Mouse (Mus musculus) brown adipose tissue, adult 24 weeks (tissue): ENCODE results near the gene Ctnnbl1. TPM values are rescaled to one million over a fixed set of nuclear protein-coding genes. Genes with fewer than 3 reads are reported as not detected.

Experiments used
- H3K27ac ChIP-seq: fragments of 200-500 bp; replicated peaks from 2 replicates; pipeline ENCODE4 v1.5.1; 2012; ENCODE audit warnings: low read depth, mild to moderate bottlenecking, low read length
- H3K4me1 ChIP-seq: fragments of 200-500 bp; 2 replicates; pipeline ENCODE4 v1.6.1; 2012; ENCODE audit warnings: low read length, mixed read lengths; ENCODE audit not compliant: control insufficient read depth, insufficient read depth, insufficient read length
- H3K4me3 ChIP-seq: fragments of 200-500 bp; 2 replicates; pipeline ENCODE4 v1.5.1; 2012; ENCODE audit warnings: low read depth, mild to moderate bottlenecking, low read length, moderate library complexity; ENCODE audit not compliant: insufficient read depth
- polyA plus RNA-seq: library from polyadenylated mRNA; stranded (reverse); fragments of >200 nt; gene quantifications from 2 replicates; pipeline ENCODE4 v1.2.4, GENCODE M21; 2012; ENCODE audit not compliant: missing spikeins, insufficient read depth, insufficient read length

Ctnnbl1 gene
- polyA plus RNA-seq, 1 experiment, result 14.8 TPM

- H3K27ac ChIP-seq, result no peak overlapping the region
- peaks cover 32% of the 10 kb centered on the region for H3K4me1 ChIP-seq
- no peak overlapping the region for H3K4me3 ChIP-seq
These were observed 29.4 kb downstream of the Ctnnbl1 start for GRCm38 (mm10) chr2:157766591-157766990.

DNA sequence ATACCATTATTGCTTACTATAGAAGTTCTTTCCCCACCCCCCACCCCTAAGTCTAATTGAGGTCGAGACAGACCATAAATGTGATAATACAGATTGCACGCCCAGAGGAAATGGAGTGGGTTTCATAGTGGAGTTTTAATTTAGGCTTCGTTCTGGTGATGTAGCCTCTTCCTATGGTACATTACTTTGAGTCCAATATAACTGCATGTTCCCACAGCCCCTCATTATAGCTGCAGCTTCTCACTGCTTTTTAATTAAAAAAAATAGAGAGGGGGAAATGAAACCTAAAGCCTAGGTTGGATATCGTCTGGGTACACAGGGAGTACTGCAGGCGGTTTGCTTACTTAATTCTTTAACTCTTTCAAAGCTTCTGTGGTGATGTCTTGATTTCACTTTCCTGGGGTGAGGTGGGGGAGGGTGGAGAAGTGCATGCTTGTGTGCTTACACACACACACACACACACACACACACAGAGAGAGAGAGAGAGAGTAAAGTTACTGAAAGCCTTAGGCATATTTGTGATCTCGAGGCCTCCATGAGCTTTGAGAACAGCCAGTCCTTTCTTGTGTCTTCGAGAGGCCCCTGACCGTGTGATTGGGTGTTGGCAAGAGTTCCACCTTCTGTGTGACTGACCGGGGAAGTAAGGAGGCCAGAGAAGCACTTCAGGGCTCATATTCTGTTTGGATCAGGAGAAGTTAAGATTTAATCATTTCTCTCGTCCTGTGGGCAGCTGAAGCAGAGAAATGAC lies 31.7 kb downstream of the Ctnnbl1 start:
- peaks cover 24% of the 10 kb centered on the region for H3K4me1 ChIP-seq
- no peak overlapping the region for H3K27ac ChIP-seq
- H3K4me3 ChIP-seq, result no peak overlapping the region

GRCm38 (mm10) chr2:157770761-157771160 lies 33.6 kb downstream of the Ctnnbl1 start:
- Histone ChIP-seq H3K4me1 (peaks cover 16% of the 10 kb centered on the region; the same call in 1 of the 2 replicates), H3K4me3 (no peak overlapping the region), H3K27ac (no peak overlapping the region)

- Histone ChIP-seq H3K4me3 (no peak overlapping the region), H3K4me1 (peaks cover 16% of the 10 kb centered on the region; the same call in 1 of the 2 replicates), H3K27ac (no peak overlapping the region)
These were observed 36.5 kb downstream of the Ctnnbl1 start for GRCm38 (mm10) chr2:157773661-157774060.

DNA sequence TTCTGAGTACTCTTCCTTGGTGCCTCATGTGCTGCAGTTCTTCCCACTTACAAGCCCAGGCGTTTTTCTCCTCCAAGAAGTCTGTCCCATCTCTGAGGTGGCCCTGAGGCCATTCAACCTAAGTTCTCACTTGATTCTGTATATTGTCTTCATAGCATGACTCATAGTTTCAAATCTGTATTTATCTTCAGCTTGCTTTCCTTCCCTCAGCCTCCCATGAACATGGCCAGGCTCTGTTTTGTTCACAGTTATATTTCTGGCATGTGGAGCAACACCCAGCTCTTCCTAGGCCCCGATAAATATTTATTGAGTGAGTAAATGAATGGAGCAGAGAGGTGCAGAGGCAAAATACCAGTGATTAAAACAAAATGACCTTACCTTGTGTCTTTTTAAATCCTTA lies 38.8 kb downstream of the Ctnnbl1 start:
- peaks cover 2% of the 10 kb centered on the region; the same call in 1 of the 2 replicates for H3K4me1 ChIP-seq
- H3K4me3 ChIP-seq, result no peak overlapping the region
- no peak overlapping the region for H3K27ac ChIP-seq

- no peak overlapping the region for H3K4me3 ChIP-seq
- peaks cover 3% of the 10 kb centered on the region for H3K4me1 ChIP-seq
- H3K27ac ChIP-seq, result no peak overlapping the region
These were observed 43.8 kb downstream of the Ctnnbl1 start for GRCm38 (mm10) chr2:157780956-157781355.

GRCm38 (mm10) chr2:157783152-157783551 lies 46.0 kb downstream of the Ctnnbl1 start:
- Histone ChIP-seq H3K4me3 (no peak overlapping the region), H3K27ac (no peak overlapping the region), H3K4me1 (peaks cover 6% of the 10 kb centered on the region)

GRCm38 (mm10) chr2:157784238-157784637 lies 47.0 kb downstream of the Ctnnbl1 start:
- H3K4me3 ChIP-seq, result no peak overlapping the region
- H3K4me1 ChIP-seq, result peaks cover 6% of the 10 kb centered on the region
- peak overlapping the region; percentile 47; the same call in 1 of the 2 replicates for H3K27ac ChIP-seq

GRCm38 (mm10) chr2:157784647-157785046 lies 47.4 kb downstream of the Ctnnbl1 start:
- no peak overlapping the region for H3K4me3 ChIP-seq
- H3K27ac ChIP-seq, result peak overlapping the region; percentile 45; the same call in 1 of the 2 replicates
- peaks cover 6% of the 10 kb centered on the region for H3K4me1 ChIP-seq

DNA sequence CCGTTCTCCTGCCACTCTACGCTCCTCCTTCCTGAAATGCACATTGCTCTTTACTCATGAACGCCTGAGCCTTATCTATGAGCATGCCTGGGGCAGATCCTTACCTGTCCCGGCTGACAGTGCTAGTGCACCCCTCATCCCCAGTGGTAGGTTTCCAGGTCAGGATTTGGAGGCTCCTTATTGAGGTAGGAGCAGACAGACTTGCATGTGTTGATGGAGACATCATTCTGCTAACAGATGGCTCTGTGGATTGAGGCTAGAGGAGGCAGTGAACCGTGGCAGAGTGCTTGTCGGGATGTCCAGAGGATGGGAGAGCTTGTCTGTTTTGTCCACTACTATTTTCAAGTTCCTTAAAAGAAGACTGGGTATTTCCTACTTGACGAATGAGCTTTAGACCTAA lies 52.0 kb downstream of the Ctnnbl1 start:
- H3K4me3 ChIP-seq, result no peak overlapping the region

DNA sequence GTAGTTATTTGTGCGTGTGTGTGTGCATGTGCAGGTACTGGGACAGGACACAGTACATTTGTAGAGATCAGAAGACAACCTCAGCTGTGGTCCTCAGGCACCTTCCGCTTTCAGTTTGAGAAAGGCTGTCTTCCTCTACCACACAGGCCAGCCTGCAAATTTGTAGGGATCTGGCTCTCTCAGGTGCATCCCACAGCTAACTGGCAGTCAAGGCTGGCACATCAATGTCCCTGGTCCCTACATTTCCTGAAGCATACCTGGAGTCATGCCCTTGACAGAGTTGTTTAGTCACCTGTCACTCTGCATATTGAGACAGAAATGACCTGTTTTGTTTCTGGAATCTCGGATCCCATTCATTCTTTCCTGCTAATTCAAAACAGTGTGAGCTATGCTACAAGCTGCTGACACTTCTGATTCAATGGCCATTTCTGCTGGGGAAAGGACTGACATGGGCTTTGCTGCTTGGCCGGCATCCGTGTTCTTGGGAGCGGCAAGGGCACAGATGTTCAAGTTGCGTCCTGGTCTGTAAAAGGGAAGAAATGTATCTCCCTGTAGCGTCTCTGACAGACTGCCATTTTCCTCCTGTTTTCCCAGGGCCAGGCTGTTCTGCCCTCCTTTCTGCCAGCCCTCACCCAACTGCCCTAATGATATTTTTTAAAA lies 53.8 kb downstream of the Ctnnbl1 start:
- peaks cover 3% of the 10 kb centered on the region; the same call in 1 of the 2 replicates for H3K4me1 ChIP-seq
- H3K4me3 ChIP-seq, result no peak overlapping the region
- H3K27ac ChIP-seq, result no peak overlapping the region

More for the DNA sequence above, 52.0 kb downstream of the Ctnnbl1 start:
- Histone ChIP-seq H3K27ac (no peak overlapping the region), H3K4me1 (peaks cover 3% of the 10 kb centered on the region; the same call in 1 of the 2 replicates)

DNA sequence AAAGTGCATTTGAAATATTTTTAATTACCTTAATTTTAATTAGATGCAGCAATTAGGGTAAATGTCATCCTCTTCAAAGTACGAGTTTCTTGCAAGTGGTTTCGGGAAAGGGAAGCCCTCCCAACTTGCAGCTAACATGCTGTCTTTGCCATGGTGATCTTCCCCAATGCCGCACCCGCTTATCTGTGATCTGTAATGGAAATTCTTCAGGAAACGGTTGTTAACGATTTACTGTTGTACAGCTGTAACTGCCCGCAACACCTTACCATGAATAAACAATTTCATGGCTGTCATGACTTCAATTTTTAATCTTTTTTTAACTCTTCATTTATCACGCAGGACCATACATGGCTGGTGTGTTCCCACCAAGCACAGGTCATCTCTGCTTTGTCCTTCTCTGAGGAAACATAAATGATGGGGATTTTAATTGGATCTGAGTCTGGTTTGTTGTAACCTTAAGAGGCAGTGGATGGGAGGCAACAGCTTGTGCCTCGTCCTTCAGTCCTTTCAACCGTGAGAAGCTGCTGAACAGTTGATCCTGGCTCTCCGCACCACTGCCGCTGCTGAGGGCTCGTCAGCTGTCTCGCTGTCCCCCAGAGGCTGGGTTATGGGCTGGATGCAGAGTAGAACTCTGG lies 54.4 kb downstream of the Ctnnbl1 start:
- no peak overlapping the region for H3K27ac ChIP-seq

GRCm38 (mm10) chr2:157792840-157793552 lies 55.8 kb downstream of the Ctnnbl1 start:
- H3K4me1 ChIP-seq, result no peaks in the 10 kb centered on the region
- no peak overlapping the region for H3K27ac ChIP-seq
- no peak overlapping the region for H3K4me3 ChIP-seq

More for the DNA sequence above, 54.4 kb downstream of the Ctnnbl1 start:
- Histone ChIP-seq H3K4me3 (no peak overlapping the region), H3K4me1 (peaks cover 3% of the 10 kb centered on the region; the same call in 1 of the 2 replicates)

DNA sequence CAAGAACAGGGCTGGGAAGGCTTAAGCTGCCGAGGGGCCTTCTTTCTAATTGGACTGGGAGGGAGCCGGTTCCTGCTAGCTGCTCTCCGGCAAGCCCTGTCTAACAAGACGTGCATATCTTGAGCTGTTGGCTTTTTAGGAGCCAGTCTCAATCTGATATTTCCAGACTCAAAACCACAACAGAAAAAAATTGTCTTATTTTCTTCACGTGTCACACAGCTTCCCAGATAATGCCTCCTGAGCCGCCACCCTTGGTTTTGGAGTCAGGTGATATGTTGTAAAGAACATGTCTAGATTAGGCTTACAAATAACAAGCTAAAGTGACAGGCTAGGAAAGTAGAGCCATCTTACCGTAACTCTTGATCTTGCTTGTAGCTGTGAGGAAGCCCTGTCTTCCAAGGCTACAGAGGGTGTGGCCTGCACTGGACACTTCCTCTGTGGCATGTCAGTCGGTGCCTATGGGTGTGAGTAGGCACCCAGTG lies 56.7 kb downstream of the Ctnnbl1 start:
- Histone ChIP-seq H3K27ac (no peak overlapping the region), H3K4me3 (no peak overlapping the region), H3K4me1 (no peaks in the 10 kb centered on the region)
